Comparison of ENCODE assay signal across 22 mouse cellular contexts in the genomic region with DNA sequence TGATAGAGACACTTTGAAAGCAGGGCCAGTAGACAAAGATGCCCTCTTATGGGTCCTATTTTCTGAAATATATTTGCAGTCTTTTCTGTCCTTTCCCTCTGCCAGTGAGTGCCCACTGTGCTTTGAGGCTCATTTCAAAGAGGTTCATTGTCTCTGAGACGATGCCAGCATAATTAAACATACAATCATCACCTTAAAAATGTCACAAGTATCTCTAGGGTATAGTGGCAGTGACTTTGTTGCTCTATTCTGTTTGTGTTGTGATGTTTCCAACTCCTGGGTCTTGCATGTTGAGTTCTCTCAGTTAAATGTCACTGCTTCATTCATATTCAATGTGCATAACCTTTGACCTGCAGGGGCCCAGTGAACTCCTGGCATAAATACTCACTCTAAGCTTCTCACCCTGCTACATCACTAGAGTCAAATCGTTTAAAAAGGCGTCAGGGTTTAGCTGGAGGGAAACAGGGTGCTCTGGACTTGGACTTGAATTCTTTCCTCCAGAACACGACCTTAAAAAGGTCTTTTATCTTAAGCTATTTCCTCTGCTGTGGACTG.
A peak's percentile ranks its signal among the peaks of the same experiment; 100 is the strongest.
DNase-seq lines count a peak whose midpoint lies in the region; ATAC-seq and TF ChIP-seq lines count a peak whose summit lies in the region.
"Had no signal": no experiment of that assay in that cellular context is flagged by ENCODE, and none has a peak within 500 bp of the region (broad histone marks: within the 10 kb centered on the region; RNA-seq: fewer than 3 reads in every experiment).

No protein-coding gene starts in this region.

- 8% methylated on average over 4 of the region's 4 CpGs for WGBS in forebrain, embryonic 14.5 days
- WGBS in forebrain, postnatal 0 days, result 13% methylated on average over 4 of the region's 4 CpGs
- 17% methylated on average over 4 of the region's 4 CpGs for whole genome bisulfite sequencing in hindbrain, embryonic 10.5 days
- WGBS in hindbrain, postnatal 0 days, result 13% methylated on average over 4 of the region's 4 CpGs

- no peak overlapping the region for H3K27ac ChIP-seq in forebrain, embryonic 14.5 days (ENCODE audit: low read depth, low read length)
- H3K27ac ChIP-seq in forebrain, postnatal 0 days (ENCODE audit: low read depth, low read length), result no peak overlapping the region
- H3K27ac ChIP-seq in hindbrain, embryonic 10.5 days, result peak overlapping the region; percentile 64
- no peak overlapping the region for H3K27ac ChIP-seq in hindbrain, postnatal 0 days
- H3K27ac ChIP-seq: hindbrain, embryonic 15.5 days; layer of hippocampus, adult 2 months; left cerebral cortex, adult 2 months; limb, embryonic 12.5 days; lung, embryonic 15.5 days had no signal

- H3K27me3 ChIP-seq in forebrain, embryonic 14.5 days (replicated peaks; ENCODE audit: control insufficient read depth, insufficient read depth, low read length), result no peaks in the 10 kb centered on the region
- H3K27me3 ChIP-seq in forebrain, postnatal 0 days (ENCODE audit: insufficient read depth, low read length), result no peaks in the 10 kb centered on the region
- no peaks in the 10 kb centered on the region for H3K27me3 ChIP-seq in hindbrain, embryonic 10.5 days (ENCODE audit: insufficient read depth, poor library complexity, severe bottlenecking)
- no peaks in the 10 kb centered on the region for H3K27me3 ChIP-seq in hindbrain, postnatal 0 days (ENCODE audit: insufficient read depth, low read length)
- H3K27me3 ChIP-seq: hindbrain, embryonic 15.5 days; limb, embryonic 12.5 days; lung, embryonic 15.5 days had no signal

- no peaks in the 10 kb centered on the region for H3K36me3 ChIP-seq in forebrain, embryonic 14.5 days (ENCODE audit: control insufficient read depth, insufficient read depth, low read length)
- H3K36me3 ChIP-seq in forebrain, postnatal 0 days (ENCODE audit: insufficient read depth), result no peaks in the 10 kb centered on the region
- no peaks in the 10 kb centered on the region for H3K36me3 ChIP-seq in hindbrain, embryonic 10.5 days
- no peaks in the 10 kb centered on the region for H3K36me3 ChIP-seq in hindbrain, postnatal 0 days (ENCODE audit: insufficient read depth, low read length)
- H3K36me3 ChIP-seq: hindbrain, embryonic 15.5 days; limb, embryonic 12.5 days; lung, embryonic 15.5 days had no signal

- peak; percentile 1 for DNase-seq in forebrain, embryonic 14.5 days (ENCODE audit: low spot score)
- no peak for DNase-seq in forebrain, postnatal 0 days
- DNase-seq in hindbrain, embryonic 10.5 days (ENCODE audit: low spot score), result peak; percentile 31
- no peak for DNase-seq in hindbrain, postnatal 0 days (ENCODE audit: low spot score)
- DNase-seq in retina, embryonic 14.5 days (ENCODE audit: low spot score), result peak; percentile 8
- DNase-seq in retina, postnatal 1 day, result no peak
- no peak for DNase-seq in thymus, postnatal 10 days (ENCODE audit: low spot score in 2 of 2)
- DNase-seq in thymus, postnatal 4 days, result no peak
- DNase-seq: adrenal gland, postnatal 10 days; cerebellum, adult 11-12 months; cerebellum, adult 9-11 months; heart, postnatal 36 days; kidney, adult 18-20 months; kidney, postnatal 36 days had no signal

- H3K9ac ChIP-seq in forebrain, embryonic 14.5 days (ENCODE audit: low read length), result no peak overlapping the region
- H3K9ac ChIP-seq in forebrain, postnatal 0 days, result no peak overlapping the region
- no peak overlapping the region for H3K9ac ChIP-seq in hindbrain, postnatal 0 days (replicated peaks; ENCODE audit: low read length)
- H3K9ac ChIP-seq: hindbrain, embryonic 15.5 days; limb, embryonic 12.5 days; lung, embryonic 15.5 days had no signal

- H3K9me3 ChIP-seq in forebrain, embryonic 14.5 days (replicated peaks; ENCODE audit: control insufficient read depth, low read length), result no peaks in the 10 kb centered on the region
- no peaks in the 10 kb centered on the region for H3K9me3 ChIP-seq in forebrain, postnatal 0 days (ENCODE audit: low read length)
- H3K9me3 ChIP-seq in hindbrain, embryonic 10.5 days, result no peaks in the 10 kb centered on the region
- no peaks in the 10 kb centered on the region for H3K9me3 ChIP-seq in hindbrain, postnatal 0 days (ENCODE audit: low read length)
- H3K9me3 ChIP-seq: hindbrain, embryonic 15.5 days; limb, embryonic 12.5 days; lung, embryonic 15.5 days had no signal

- no peak overlapping the region for H3K4me2 ChIP-seq in forebrain, embryonic 14.5 days (ENCODE audit: low read length)
- H3K4me2 ChIP-seq in forebrain, postnatal 0 days (ENCODE audit: low read depth), result no peak overlapping the region
- no peak overlapping the region for H3K4me2 ChIP-seq in hindbrain, postnatal 0 days (ENCODE audit: low read depth, low read length)
- H3K4me2 ChIP-seq: heart, embryonic 11.5 days; hindbrain, embryonic 15.5 days; limb, embryonic 12.5 days; lung, embryonic 15.5 days had no signal

- H3K4me3 ChIP-seq in forebrain, embryonic 14.5 days (ENCODE audit: low read depth, low read length), result no peak overlapping the region
- no peak overlapping the region for H3K4me3 ChIP-seq in forebrain, postnatal 0 days (ENCODE audit: low read depth, low read length)
- no peak overlapping the region for H3K4me3 ChIP-seq in hindbrain, embryonic 10.5 days
- no peak overlapping the region for H3K4me3 ChIP-seq in hindbrain, postnatal 0 days (ENCODE audit: low read length)
- H3K4me3 ChIP-seq: hindbrain, embryonic 15.5 days; layer of hippocampus, adult 2 months; left cerebral cortex, adult 2 months; limb, embryonic 12.5 days; lung, embryonic 15.5 days had no signal

- H3K4me1 ChIP-seq in forebrain, embryonic 14.5 days (ENCODE audit: control insufficient read depth, insufficient read depth, low read length), result peaks cover 6% of the 10 kb centered on the region; the same call in 1 of the 2 replicates
- H3K4me1 ChIP-seq in forebrain, postnatal 0 days (ENCODE audit: insufficient read depth), result no peaks in the 10 kb centered on the region
- H3K4me1 ChIP-seq in hindbrain, embryonic 10.5 days (replicated peaks), result peaks cover 25% of the 10 kb centered on the region
- no peaks in the 10 kb centered on the region for H3K4me1 ChIP-seq in hindbrain, postnatal 0 days (ENCODE audit: insufficient read depth, low read length)
- H3K4me1 ChIP-seq: limb, embryonic 12.5 days; lung, embryonic 15.5 days had no signal

- ATAC-seq in forebrain, embryonic 14.5 days, result no peak
- no peak for ATAC-seq in forebrain, postnatal 0 days
- ATAC-seq in hindbrain, postnatal 0 days, result no peak
- ATAC-seq: forebrain, embryonic 16.5 days; Patski had no signal

- no peak for TF ChIP-seq CTCF in forebrain, postnatal 0 days (IDR thresholded peaks at IDR 0.05; ENCODE audit: low read depth)
- no peak for TF ChIP-seq CTCF in hindbrain, postnatal 0 days (IDR thresholded peaks at IDR 0.05; ENCODE audit: low read depth)

Comparison
In these comparisons a context has a peak if more than half of its experiments do, and no peak if none do; other contexts are left out.
1. DNase-seq: peak in forebrain, embryonic 14.5 days (single experiment), hindbrain, embryonic 10.5 days (single experiment) and retina, embryonic 14.5 days (single experiment); none in forebrain, postnatal 0 days (single experiment), hindbrain, postnatal 0 days (single experiment), retina, postnatal 1 day (single experiment), thymus, postnatal 10 days (0 of 2) and thymus, postnatal 4 days (single experiment).